Mouse (Mus musculus): ENCODE measurements around the gene Inafm2.

DNA sequence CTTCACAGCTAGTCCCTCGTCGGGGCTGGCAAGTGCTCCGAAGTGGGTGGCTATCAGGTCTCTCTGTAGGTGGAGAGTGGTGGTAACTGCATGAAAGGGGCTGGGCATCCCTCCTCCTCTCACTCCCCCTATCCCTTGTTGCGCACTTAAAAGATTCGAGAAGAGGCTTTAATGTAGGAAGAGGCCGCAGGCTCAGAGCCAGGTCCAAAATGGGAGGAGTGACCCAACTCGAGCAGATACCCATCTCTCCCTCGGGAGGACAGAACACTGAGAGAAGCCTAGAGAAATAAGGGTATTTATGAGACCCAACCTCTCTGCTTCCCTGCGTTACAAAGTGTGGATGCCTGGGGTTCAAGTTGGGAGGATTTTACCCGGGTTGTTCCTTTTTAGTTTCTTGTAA is 33.5 kb downstream of the Inafm2 start:
- TF ChIP-seq CTCF (conservative IDR thresholded peaks at IDR 0.05; ENCODE audit: insufficient read depth, insufficient read length, low read depth, low read length) = no peak
- no peak for TF ChIP-seq POLR2A (IDR thresholded peaks at IDR 0.05; ENCODE audit: low read depth, low read length)
